Mouse (Mus musculus) spleen, adult 2 months (tissue): ENCODE measurements at regions not wholly inside any gene's neighbourhood (a gene's known extent, or its start where the extent isn't known, plus 50 kb on each side); places are given as distances from the start of the nearest gene placed in this dataset.

Experiments used
- CTCF ChIP-seq: fragments of 200-500 bp; IDR thresholded peaks from 2 replicates; pipeline ENCODE4 v1.5.1; 2011; ENCODE audit warnings: mild to moderate bottlenecking, inconsistent platforms; ENCODE audit not compliant: insufficient read depth, insufficient read length, insufficient replicate concordance; ENCODE audit errors: extremely low read depth
- POLR2A ChIP-seq: fragments of 200-500 bp; IDR thresholded peaks from 2 replicates; pipeline ENCODE4 v1.6.1; 2011; ENCODE audit warnings: low read depth, low read length, inconsistent platforms

- TF ChIP-seq CTCF (no peak), POLR2A (no peak)
Measured at GRCm38 (mm10) chr15:93000121-93000520, 274.9 kb downstream of the Gxylt1 start.
